Mouse (Mus musculus): ENCODE data around the gene Nmnat2.
A peak's percentile ranks its signal among the peaks of the same experiment; 100 is the strongest.

Gene Nmnat2

DNA sequence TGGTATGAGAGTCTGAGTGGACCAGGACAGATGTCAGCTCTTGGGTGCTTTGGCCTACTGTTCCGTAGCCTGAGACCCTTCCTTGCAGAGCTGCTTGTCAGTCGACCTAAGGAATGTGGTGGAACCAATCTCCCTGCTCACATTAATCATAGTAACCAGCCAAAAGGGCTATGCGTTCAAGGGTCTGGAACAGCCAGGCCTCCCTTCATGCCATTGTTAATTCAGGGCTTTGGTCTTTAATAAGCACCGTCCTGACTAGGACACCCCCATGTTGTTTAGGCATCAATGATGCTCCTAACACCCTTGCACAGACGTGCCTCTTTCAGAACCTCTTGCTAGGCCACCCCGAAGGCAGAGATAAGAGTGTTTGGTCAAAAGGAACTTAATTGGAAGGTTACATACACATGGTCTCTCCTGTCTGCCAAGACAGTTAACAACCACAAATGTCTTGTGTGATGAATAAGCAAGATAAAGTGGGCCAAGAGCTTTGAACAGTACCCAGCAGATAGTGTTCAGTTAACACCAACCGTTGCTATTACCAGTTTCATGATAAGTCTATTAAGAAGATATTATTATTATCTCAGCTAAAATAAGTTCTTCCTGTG is 66.3 kb downstream of the Nmnat2 start:
- DNase-seq: no peak

DNA sequence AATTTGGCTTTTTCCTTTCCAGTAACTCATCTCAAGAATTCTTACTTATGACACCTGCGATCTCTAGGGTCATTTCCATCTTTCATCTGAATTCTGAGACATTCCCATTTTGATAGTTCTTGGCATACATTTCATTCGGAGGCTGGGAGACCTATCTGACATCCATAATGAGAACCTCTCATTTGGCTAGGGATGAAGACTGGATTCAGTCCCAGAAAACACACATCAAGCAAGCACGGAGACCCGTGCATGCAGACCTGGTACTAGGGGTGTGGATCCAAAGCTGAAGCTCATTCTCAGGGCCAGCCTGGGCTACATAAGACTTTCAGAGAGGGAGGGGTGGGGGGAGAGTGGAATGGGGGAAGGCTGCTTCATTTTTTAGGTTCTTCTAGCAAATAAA is 68.2 kb downstream of the Nmnat2 start:
- no peak for DNase-seq

DNA sequence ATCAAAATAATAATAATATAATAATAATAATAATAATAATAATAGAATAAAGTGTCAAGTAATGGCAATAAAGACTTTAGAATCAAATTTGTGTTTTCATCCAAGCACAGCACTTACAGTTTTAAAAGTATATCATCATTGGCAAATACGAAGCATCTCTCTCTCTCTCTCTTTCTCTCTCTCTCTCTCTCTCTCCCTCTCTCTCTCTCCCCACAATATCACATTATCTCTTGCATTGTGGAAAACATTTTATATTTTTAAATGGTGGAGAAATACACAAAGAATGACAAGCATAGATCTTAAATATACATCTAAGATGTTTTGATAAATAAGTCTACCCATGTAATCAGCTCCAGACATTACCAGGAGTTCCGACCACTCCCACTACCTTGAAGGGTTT is 69.1 kb downstream of the Nmnat2 start:
- DNase-seq: no peak

DNA sequence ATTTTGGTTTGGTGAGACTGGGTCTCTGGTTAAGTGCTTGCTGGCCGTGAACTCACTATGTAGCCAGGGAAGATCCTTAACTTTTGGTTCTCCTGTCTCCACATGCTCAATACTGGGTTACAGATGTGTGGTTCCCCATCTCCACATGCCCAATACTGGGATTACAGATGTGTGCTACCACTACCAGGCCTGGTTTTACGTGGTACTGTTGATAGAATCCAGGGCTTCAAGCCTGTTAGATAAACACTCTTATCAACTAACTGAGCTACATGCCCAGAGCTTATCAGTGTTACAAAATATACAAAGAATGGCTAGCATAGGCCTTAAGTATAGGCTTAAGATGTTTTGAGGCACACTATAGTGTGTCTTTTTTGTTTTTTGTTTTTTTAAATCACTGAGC is 69.7 kb downstream of the Nmnat2 start:
- no peak for DNase-seq

DNA sequence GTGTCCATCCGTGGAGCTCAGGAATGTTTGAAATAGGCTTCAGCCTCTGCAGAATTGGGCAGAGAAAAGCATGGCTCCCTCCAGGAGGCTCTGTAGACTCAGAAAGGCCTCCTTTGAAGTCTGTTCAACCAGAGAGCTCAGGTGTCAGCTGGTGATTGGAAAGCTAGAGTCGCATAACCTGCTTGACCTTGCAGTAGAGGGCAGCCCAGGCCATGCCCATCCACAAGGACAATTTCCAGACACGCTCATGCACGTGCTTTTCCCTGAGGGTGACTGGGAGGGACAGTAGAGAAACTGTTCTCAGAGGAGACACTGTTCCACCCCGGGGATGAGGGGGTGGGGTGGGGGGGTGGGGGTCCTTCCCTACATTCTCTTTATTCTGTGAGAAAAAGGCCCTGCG is 76.6 kb downstream of the Nmnat2 start:
- no peak for DNase-seq

DNA sequence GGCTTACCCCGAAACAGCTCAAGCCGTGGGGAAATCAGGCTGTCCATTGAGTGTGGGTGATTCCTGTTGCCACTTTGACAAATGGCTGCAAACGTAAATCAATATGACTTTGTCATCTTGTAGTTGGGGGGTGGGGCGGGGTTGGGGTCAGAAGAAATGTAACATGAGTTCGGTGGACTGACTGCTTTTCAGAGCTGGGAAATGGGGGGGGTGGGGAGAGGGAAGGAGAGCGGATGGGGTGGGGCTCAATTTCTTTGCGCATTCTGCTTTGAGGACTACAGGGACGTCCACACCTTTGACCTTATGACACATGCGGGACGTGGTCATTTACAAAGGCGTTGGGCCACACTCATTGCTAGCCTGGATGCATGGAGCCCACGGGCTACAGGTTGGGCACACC is 77.2 kb downstream of the Nmnat2 start:
- no peak for DNase-seq

DNA sequence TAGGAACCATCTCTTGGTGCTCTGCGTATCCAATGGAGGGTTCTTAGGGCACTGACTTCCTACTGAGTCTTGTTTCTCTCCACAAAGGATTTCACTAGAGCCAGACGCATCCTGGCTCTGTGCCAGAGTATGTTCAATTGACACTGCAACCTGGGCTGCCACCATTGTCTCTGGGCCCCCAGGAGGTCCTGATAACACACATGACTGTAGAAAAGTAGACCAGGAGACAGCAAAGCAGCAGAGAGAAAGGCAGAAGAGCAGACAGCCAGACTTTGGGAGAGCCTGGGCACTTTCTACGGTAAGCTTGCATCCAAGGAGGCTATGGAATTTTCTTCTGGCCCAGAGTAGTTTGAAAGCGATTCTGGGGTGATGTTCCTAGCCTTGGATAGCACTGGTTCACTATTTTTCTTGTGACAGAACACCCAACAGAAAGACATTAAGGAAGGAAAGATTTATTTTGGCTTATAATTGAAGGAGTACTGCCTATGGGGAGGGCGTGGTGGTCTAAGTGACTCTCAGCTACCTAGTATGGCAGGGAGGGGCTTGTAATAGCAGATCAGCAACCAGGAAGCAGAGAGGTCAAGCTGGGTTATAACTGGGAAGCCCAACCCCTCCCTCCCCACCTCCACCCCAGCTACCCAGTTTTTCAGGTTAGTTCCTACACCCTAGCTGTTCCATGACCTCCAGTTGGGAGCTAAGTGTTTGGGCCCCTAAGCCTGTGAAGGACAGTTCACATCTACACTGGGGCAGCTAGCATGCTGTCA is 78.5 kb downstream of the Nmnat2 start:
- DNase-seq: no peak

DNA sequence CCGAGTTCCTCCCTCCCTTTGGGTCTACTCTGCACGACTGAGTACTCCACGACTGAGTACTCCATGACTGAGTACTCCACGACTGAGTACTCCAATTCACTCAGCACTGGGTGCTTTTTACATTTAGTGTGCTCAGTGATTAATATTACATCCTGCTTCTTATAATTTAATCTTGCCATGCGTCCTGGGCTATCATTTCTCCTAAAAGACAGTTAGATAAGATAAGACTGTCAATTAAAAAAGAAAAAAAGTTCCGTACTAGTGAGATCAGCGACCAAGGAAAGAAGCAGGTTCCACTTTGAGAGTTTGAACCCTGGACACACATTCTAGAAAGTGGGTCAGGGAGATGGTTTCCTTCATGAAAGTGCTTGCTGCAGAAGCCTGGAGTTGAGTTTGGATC is 79.3 kb downstream of the Nmnat2 start:
- no peak for DNase-seq

DNA sequence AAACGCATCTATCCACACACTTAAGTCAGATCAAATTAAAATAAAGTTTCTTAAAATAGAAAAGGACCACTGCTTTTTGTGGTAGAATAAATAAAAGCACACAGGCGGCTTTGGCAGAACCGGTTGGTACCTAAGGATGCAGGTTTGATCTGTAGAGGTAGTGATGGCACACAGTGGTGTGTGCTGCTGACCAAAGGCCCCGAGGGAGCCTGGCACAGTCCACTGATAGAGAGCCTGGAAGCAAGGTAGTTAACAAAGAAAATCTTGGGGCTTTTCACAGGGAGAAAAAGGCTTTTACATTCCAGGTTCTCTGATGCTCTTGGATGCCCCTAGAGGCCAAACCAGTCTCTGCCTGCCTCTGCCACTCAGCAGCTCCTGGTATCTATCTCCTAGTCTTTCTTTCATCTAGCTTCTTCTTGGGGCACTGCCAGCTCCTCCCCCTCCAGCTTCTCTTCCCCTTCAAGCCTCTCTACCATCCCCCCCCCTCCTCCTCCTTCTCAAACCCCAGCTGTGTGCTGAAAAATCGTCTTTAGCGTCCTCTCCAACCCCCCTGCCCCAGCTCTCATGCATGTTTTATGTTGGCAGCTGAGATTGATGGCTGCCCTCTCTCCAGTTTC is 80.6 kb downstream of the Nmnat2 start:
- peak; percentile 79 for DNase-seq

DNA sequence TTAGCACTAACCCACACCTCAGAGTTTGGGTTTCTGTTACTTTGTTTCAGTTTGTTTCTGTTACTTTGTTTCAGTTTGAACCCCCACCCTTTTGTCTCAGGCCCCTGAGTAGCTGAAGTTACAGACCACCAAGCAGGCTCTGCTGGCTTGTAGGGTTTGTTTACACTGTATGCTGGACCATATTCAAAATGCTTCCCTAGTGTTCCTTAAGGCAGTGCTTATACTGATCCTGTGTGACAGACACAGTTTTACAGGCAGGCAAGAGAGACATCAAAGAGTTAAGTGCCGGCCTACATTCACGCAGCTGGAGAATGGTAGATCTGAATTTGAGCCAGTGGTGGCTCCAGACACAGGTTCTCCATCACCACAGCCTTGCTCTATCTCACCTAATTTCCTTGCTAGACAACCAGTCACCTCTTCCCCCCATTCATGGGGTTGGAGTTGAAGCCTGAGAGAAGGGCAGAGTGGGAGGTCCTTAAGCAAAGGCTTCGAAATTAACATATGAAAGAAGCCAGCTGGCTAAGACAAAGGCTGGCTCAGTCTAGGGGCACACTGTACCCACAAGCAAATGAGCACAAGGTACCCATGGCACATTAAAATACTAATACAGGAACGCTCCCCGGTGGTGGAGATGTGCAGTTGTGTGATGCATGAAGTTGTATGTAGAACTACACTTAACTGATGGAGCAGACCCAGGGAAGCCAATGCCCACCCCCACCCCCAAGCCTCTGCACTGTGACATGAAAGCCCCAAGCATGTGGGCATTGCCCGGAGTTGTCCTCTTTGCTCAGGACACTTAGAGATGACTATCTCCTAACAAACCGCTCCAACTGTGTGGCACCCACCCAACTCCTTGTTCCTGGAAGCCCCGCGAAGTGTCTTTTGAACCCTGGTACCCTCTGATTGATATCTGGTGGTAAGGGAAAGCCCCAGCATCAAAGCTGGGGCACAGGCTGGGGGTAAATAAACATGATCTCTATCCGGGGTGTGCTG is 82.9 kb downstream of the Nmnat2 start:
- no peak for DNase-seq

DNA sequence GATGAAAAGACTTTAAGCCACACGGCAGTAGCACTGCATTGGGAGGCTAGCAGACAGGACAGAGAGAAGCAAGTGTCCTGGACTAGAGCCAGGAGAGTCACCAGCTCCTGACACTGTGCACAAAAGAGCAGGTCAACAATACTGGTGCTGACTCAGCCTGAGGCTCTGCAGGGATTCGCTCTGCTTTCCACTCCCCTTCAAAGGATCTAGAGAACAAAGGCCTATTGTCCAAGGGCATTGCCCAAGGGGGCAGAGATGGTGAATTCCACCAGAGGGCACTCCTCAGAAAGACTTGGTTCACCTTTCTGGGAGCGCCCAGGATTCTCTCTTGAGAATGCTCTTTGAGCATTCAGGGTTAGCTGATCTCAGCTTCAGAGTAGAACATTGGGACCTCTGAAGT is 85.3 kb downstream of the Nmnat2 start:
- no peak for DNase-seq

DNA sequence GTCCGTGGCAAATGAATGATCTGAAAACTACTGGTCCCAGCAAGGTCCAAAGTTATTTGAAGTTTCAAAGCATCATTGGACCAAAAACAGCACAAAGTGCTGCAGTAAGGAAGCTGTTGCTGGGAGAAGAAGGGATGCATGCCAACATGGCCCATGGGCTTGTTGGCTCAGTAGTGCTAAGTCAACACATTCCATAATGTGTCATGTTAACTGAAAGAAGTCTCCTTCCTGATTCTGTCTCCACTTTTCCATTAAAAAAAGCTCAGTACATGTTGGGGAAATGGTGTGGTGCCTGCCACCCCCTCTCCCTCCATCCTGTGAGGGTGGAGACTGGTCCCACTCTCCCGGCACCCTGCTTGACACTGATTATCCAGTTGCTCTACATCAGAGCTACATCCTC is 86.3 kb downstream of the Nmnat2 start:
- no peak for DNase-seq

DNA sequence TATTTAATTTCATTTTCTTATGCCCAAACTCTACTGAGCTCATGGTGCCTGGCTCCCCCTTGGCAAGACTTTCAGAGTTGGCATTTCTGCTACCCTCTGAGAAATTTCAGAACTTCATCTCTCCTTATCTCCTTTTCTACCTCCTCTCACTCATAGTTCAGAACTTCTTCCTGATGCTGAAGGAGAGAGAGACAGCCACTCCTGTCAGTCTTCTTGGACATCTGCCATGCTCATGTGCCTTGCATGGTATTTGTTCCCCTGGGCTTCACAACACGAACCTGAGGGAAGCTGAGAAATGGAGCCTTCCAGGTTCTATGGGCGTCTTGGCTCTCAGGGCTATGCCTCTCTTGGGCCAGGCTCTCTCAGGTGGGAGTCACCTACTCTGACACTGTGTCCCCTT is 87.5 kb downstream of the Nmnat2 start:
- no peak for DNase-seq

DNA sequence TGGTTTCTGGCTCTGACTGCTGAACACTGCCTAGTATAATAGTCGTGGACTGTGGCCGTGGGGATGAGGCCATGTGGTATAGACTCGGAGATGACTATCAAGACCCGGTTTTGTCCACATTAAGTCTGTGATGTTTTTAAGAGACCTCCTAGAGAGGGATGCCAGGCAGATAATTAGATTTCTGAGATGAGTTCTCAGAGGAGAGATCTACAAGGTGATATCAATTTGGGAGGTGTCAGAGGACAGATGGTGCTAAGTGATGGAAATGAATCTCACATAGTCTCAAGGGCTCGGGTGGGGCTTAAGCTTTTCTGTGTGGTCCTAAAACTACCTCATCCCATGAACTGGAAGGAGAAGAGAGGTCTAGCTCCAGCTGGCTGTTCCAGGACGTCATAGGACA is 88.5 kb downstream of the Nmnat2 start:
- DNase-seq: no peak

DNA sequence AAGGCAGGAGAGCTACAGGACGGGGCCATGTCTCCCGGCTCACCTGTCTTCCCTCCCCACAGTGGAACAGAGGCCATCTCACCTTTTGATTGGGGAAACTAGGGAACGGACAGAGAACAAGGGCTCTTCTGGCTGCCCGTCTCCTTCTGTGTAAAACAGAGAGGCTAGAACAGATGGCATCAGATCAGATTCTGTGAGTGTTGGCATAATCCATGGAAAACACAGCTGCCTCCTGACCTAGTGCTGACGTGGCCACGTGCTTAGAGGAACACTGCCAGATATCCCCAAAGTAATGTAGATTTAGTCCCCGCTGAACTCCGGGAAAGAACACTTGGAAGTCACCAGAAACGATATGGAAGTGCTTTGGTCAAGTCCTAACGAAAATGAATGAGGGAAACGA is 90.6 kb downstream of the Nmnat2 start:
- no peak for DNase-seq

DNA sequence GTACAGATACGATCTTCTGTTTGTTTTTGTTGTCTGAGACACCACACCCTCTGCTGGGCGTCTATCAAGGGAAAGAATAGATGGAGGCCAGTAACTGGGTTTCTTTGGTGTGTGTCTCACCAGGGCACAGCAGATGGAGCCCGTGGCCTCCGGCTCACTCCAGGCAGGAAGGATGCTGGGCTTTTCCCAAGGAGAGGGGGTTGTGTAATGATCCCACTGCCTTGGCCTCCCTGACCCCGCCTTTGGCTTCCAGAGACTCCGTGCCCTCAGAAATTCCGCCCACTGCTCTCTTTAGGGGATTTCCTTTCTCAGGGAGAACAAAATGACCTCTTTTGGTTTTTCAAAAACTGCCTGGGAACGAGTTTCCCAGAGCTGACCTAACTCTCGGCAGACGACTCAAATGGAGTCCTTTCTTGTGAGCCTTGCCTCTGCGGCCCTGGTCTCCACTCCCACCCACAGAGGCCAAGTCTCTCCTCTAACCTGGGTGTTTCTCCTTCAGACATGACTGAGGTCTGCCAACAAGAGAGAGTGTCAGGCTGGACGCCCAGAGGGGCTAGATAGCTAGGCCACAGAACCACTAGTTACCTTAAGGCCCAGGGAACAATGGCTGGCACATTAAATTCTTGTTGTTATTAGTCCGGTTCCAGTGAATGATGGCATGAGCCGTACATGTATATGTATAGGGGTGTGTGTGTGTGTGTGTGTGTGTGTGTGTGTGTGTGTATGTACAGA is 93.5 kb downstream of the Nmnat2 start:
- no peak for DNase-seq

DNA sequence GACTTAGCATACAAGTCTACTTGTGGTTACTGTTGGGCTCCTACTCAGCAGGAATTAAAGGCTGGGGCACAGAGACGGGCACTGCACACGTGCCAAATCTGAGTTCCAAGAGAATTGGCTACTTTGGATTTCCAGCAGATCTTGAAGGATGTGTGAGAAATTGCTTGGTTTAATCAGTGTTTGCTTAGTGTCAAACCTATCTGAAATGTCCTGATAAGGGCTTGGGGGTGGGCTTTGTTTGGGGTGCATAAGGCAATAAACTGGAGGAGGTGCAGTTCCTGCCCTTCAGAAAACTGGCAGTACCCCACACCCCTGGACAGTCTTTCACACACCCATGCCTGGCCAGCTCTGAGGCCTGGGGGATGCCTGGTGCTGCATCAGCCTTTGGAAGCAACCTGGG is 94.7 kb downstream of the Nmnat2 start:
- DNase-seq: no peak

DNA sequence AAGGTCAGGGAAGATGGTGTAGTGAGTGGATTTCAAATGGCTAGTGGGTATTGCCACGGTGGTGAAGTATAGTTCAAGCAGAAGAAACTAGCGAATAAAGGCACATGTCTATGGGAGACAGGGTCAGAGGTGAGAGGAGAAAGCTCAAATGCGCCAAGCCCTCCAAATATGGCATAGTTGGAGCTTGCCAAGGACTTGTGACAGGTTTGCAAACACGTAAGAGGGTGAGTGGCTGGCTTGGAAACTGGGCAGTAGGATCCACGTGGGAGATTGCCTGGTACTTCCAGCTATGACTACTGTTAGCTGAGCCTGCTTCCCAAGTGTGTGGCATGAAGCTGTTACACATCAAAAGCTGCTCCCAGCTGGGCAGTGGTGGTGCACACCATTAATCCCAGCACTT is 96.7 kb downstream of the Nmnat2 start:
- DNase-seq: no peak

DNA sequence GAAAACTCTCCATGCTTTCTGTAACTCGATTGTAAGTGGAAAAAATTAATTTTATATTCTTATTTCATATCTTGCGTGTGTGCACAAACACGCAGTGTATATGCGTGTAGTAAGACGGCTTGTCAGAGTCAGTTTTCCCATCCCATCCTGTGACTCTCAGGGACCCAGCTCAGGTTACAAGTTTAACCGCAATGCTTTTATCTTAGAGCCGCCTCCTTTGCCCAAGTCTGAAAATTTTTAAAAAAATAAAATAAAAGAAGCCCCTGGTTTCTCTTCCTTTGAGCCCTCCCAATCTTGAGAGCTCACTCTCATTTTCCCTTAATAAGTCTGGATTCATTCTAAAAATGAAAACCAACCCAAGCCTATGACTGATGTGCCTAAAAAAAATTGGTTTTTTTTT is 98.8 kb downstream of the Nmnat2 start:
- no peak for DNase-seq

DNA sequence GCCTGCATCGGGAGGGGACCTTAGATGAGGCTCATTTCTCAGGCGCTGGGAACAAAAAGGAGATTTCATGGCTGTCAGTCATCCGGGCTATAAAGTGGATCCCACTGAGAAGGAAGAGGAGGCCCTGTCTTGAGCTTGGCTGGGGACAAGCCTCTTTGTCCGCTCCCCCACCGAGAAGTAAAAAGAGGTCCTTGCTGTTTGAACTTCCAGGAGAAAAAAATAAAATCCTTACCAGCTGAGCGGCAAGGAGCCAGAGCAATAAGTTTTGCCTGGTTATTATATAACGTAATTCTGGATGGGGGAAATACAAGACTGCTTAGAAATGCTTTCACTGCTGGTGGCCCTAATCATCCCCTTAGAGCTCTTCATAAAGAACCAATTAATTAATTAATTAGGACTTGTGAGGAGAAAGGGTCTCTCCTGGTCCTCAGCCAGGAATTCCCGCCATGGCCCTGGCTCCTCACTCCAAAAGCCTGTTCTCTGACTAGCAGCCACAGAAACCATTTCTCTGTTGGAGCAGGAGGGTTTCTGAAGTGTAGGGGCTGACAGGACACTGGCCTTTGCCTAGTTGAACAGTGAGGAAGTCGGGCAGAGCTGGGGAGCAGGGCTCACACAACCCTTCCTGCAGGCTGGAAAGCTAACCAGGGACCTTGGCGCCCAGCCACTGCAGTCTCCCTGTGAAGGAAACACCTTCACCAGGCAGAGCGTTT is 99.5 kb downstream of the Nmnat2 start:
- peak; percentile 19 for DNase-seq

DNA sequence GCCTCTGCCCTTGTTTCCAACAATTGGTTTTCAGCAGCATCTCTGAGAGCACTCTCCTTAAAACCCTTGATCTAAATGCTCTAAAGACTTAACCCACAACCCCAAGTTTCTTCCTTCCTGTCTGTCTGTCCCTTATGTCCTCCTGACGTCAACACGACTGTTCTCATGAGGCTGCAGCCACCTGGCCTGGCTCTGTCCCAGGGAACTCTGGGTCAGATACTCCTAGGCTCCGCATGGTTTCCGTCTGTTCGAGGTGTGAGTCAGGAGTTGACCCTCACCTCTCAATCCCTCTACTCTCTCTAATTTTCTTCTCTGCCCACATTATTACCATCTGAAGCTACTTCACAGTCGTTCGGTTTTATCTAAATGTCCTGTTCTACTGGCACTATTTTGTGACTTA is 103.5 kb downstream of the Nmnat2 start:
- no peak for DNase-seq

DNA sequence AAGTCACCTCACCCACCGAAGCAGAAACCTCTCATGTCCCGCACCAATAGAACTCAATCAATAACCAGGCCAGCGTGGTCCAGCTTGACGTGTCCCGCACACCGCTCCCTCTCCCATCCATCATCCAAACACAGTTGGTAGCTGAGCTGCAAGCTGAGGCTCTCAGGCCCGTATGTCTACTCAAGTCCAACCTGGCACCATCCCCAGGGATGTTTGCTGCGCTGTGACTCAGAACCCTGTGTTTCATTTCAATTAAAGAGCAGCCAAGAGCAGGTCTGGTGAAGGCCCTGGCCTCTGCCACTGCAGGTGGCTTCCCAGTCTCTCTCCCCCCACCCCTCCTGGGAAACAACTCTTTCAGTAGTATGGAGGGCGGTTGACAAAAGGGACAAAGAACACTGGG is 104.8 kb downstream of the Nmnat2 start:
- no peak for DNase-seq
